Mouse (Mus musculus) subcutaneous adipose tissue, adult 2 months (tissue): ENCODE measurements around the gene Csdc2. TPM values are rescaled to one million over a fixed set of nuclear protein-coding genes. Genes with fewer than 3 reads are reported as not detected.

ENCODE experiments used
- polyA plus RNA-seq: library from polyadenylated mRNA; depleted of rRNA; stranded (reverse); fragments of >200 nt; gene quantifications from 2 replicates; pipeline ENCODE4 v1.2.3, GENCODE M21; 2012; ENCODE audit warnings: low replicate concordance; rRNA removed

The Csdc2 gene
- polyA plus RNA-seq: 3.8 and 39.1 TPM in 2 replicates

GRCm38 (mm10) chr15:81936679-81937078 is at the start of gene Csdc2:
Gene Csdc2, plus strand, starts transcription at chr15:81936759.

GRCm38 (mm10) chr15:81925760-81926445 is 10.7 kb upstream of the Csdc2 start, which contains the start of gene Polr3h:
Gene Polr3h, minus strand, starts transcription at chr15:81926240.

GRCm38 (mm10) chr15:81960171-81961077 is 23.9 kb downstream of the Csdc2 start, which contains the start of gene Pmm1:
Gene Pmm1, minus strand, starts transcription at chr15:81960930.

GRCm38 (mm10) chr15:81980321-81980720 is 43.8 kb downstream of the Csdc2 start, which contains the start of gene 1700029P11Rik:
Gene 1700029P11Rik, plus strand, starts transcription at chr15:81980540.

GRCm38 (mm10) chr15:81987646-81988045 is 51.1 kb downstream of the Csdc2 start, which contains the start of gene Xrcc6:
Gene Xrcc6, plus strand, starts transcription at chr15:81987835.

Other genes starting within 250 kb of the Csdc2 start
- 3.9 and 7.4 TPM in 2 replicates for gene Chadl, start 239.5 kb upstream of the Csdc2 start, polyA plus RNA-seq
- gene Zc3h7b, start 191.7 kb upstream of the Csdc2 start, polyA plus RNA-seq: 33.7 and 62.4 TPM in 2 replicates
- gene Rangap1, start 191.2 kb upstream of the Csdc2 start, polyA plus RNA-seq: 22.6 and 40.1 TPM in 2 replicates
- gene Tef, start 134.3 kb upstream of the Csdc2 start, polyA plus RNA-seq: 62.7 and 76.8 TPM in 2 replicates
- 39.8 and 42.4 TPM in 2 replicates for gene Tob2, start 78.0 kb upstream of the Csdc2 start, polyA plus RNA-seq
- gene Phf5a, start 64.8 kb upstream of the Csdc2 start, polyA plus RNA-seq: 40.8 and 53.1 TPM in 2 replicates
- gene Aco2, start 64.5 kb upstream of the Csdc2 start, polyA plus RNA-seq: 461 and 738 TPM in 2 replicates
- 20.3 and 22.0 TPM in 2 replicates for gene Polr3h, start 10.5 kb upstream of the Csdc2 start, polyA plus RNA-seq
- 109 and 124 TPM in 2 replicates for gene Pmm1, start 24.2 kb downstream of the Csdc2 start, polyA plus RNA-seq
- not detected in 2 replicates for gene 1700029P11Rik, start 43.8 kb downstream of the Csdc2 start, polyA plus RNA-seq
- gene Xrcc6, start 51.1 kb downstream of the Csdc2 start, polyA plus RNA-seq: 23.3 and 33.3 TPM in 2 replicates
- 28.1 and 41.7 TPM in 2 replicates for gene Desi1, start 97.1 kb downstream of the Csdc2 start, polyA plus RNA-seq
- 50.4 and 75.6 TPM in 2 replicates for gene Snu13, start 110.8 kb downstream of the Csdc2 start, polyA plus RNA-seq
- gene 4930407I10Rik, start 122.4 kb downstream of the Csdc2 start, polyA plus RNA-seq: not detected in 2 replicates
- gene Mei1, start 133.2 kb downstream of the Csdc2 start, polyA plus RNA-seq: 0.04 TPM in 1 of 2 replicates, not detected in the other
- 10.0 and 14.9 TPM in 2 replicates for gene Ccdc134, start 191.2 kb downstream of the Csdc2 start, polyA plus RNA-seq
- 60.2 and 70.3 TPM in 2 replicates for gene Srebf2, start 210.4 kb downstream of the Csdc2 start, polyA plus RNA-seq